Mouse (Mus musculus): ENCODE measurements at regions not wholly inside any gene's neighbourhood (a gene's known extent, or its start where the extent isn't known, plus 50 kb on each side); places are given as distances from the start of the nearest gene placed in this dataset.
A peak's percentile ranks its signal among the peaks of the same experiment; 100 is the strongest.

- Histone ChIP-seq H3K36me3 (replicated peaks; ENCODE audit: insufficient read depth, low read length) (no peaks in the 10 kb centered on the region), H3K9me3 (ENCODE audit: low read length) (no peaks in the 10 kb centered on the region), H3K9ac (replicated peaks) (no peak overlapping the region), H3K27ac (ENCODE audit: low read depth) (no peak overlapping the region), H3K4me1 (ENCODE audit: insufficient read depth) (no peaks in the 10 kb centered on the region), H3K4me2 (ENCODE audit: low read depth, low read length) (no peak overlapping the region), H3K4me3 (ENCODE audit: low read depth, low read length) (no peak overlapping the region), H3K27me3 (ENCODE audit: insufficient read depth, low read length) (no peaks in the 10 kb centered on the region)
- ATAC-seq (no peak), DNase-seq (no peak)
- TF ChIP-seq CTCF (IDR thresholded peaks at IDR 0.05; ENCODE audit: low read depth), result no peak
- TF ChIP-seq EP300 (IDR thresholded peaks at IDR 0.05; ENCODE audit: low read depth), result no peak
- 36% methylated on average over 1 of the region's 1 CpGs for WGBS (ENCODE audit: insufficient replicate concordance)
Observed at GRCm38 (mm10) chr3:99030636-99031035, 110.2 kb upstream of the Wars2 start.

GRCm38 (mm10) chr3:99046190-99046589, 94.7 kb upstream of the Wars2 start:
- WGBS (ENCODE audit: insufficient replicate concordance), result 62% methylated on average over 6 of the region's 6 CpGs
- DNase-seq (peak; percentile 47), ATAC-seq (peak; percentile 63)
- Histone ChIP-seq H3K36me3 (replicated peaks; ENCODE audit: insufficient read depth, low read length) (no peaks in the 10 kb centered on the region), H3K27ac (ENCODE audit: low read depth) (no peak overlapping the region), H3K4me2 (ENCODE audit: low read depth, low read length) (no peak overlapping the region), H3K9me3 (ENCODE audit: low read length) (no peaks in the 10 kb centered on the region), H3K4me3 (ENCODE audit: low read depth, low read length) (no peak overlapping the region), H3K9ac (replicated peaks) (no peak overlapping the region), H3K27me3 (ENCODE audit: insufficient read depth, low read length) (no peaks in the 10 kb centered on the region), H3K4me1 (ENCODE audit: insufficient read depth) (no peaks in the 10 kb centered on the region)
- TF ChIP-seq CTCF (IDR thresholded peaks at IDR 0.05; ENCODE audit: low read depth) (no peak), EP300 (IDR thresholded peaks at IDR 0.05; ENCODE audit: low read depth) (no peak)

- Histone ChIP-seq H3K9me3 (ENCODE audit: low read length) (no peaks in the 10 kb centered on the region), H3K4me3 (ENCODE audit: low read depth, low read length) (no peak overlapping the region), H3K9ac (replicated peaks) (no peak overlapping the region), H3K4me1 (ENCODE audit: insufficient read depth) (no peaks in the 10 kb centered on the region), H3K27ac (ENCODE audit: low read depth) (no peak overlapping the region), H3K4me2 (ENCODE audit: low read depth, low read length) (no peak overlapping the region), H3K27me3 (ENCODE audit: insufficient read depth, low read length) (no peaks in the 10 kb centered on the region), H3K36me3 (replicated peaks; ENCODE audit: insufficient read depth, low read length) (no peaks in the 10 kb centered on the region)
- no peak for ATAC-seq
- DNase-seq, result no peak
- WGBS (ENCODE audit: insufficient replicate concordance), result 63% methylated on average over 5 of the region's 5 CpGs
- TF ChIP-seq EP300 (IDR thresholded peaks at IDR 0.05; ENCODE audit: low read depth), result no peak
- no peak for TF ChIP-seq CTCF (IDR thresholded peaks at IDR 0.05; ENCODE audit: low read depth)
Observed at GRCm38 (mm10) chr3:99047156-99047555, 93.7 kb upstream of the Wars2 start.

- TF ChIP-seq EP300 (IDR thresholded peaks at IDR 0.05; ENCODE audit: low read depth) (no peak), CTCF (IDR thresholded peaks at IDR 0.05; ENCODE audit: low read depth) (peak; percentile 27)
- Histone ChIP-seq H3K4me3 (ENCODE audit: low read depth, low read length) (no peak overlapping the region), H3K9me3 (ENCODE audit: low read length) (no peaks in the 10 kb centered on the region), H3K27ac (ENCODE audit: low read depth) (no peak overlapping the region), H3K4me2 (ENCODE audit: low read depth, low read length) (no peak overlapping the region), H3K36me3 (replicated peaks; ENCODE audit: insufficient read depth, low read length) (no peaks in the 10 kb centered on the region), H3K9ac (replicated peaks) (no peak overlapping the region), H3K27me3 (ENCODE audit: insufficient read depth, low read length) (no peaks in the 10 kb centered on the region), H3K4me1 (ENCODE audit: insufficient read depth) (no peaks in the 10 kb centered on the region)
- ATAC-seq, result no peak
- DNase-seq, result no peak
- WGBS (ENCODE audit: insufficient replicate concordance), result 52% methylated on average over 2 of the region's 2 CpGs
Observed at GRCm38 (mm10) chr3:99049305-99049704, 91.6 kb upstream of the Wars2 start.

GRCm38 (mm10) chr3:99052176-99052575, 88.7 kb upstream of the Wars2 start:
- DNase-seq (no peak), ATAC-seq (no peak)
- no peak overlapping the region for H3K9ac ChIP-seq (replicated peaks)
- H3K4me2 ChIP-seq (ENCODE audit: low read depth, low read length), result no peak overlapping the region
- no peak overlapping the region for H3K4me3 ChIP-seq (ENCODE audit: low read depth, low read length)
- H3K4me1 ChIP-seq (ENCODE audit: insufficient read depth), result no peaks in the 10 kb centered on the region
- H3K27me3 ChIP-seq (ENCODE audit: insufficient read depth, low read length), result no peaks in the 10 kb centered on the region
- no peaks in the 10 kb centered on the region for H3K9me3 ChIP-seq (ENCODE audit: low read length)
- WGBS (ENCODE audit: insufficient replicate concordance), result 74% methylated on average over 4 of the region's 4 CpGs
- H3K27ac ChIP-seq (ENCODE audit: low read depth), result no peak overlapping the region
- no peaks in the 10 kb centered on the region for H3K36me3 ChIP-seq (replicated peaks; ENCODE audit: insufficient read depth, low read length)
- TF ChIP-seq CTCF (IDR thresholded peaks at IDR 0.05; ENCODE audit: low read depth) (no peak), EP300 (IDR thresholded peaks at IDR 0.05; ENCODE audit: low read depth) (no peak)

- DNase-seq (no peak), ATAC-seq (no peak)
- no peaks in the 10 kb centered on the region for H3K36me3 ChIP-seq (replicated peaks; ENCODE audit: insufficient read depth, low read length)
- H3K4me3 ChIP-seq (ENCODE audit: low read depth, low read length), result no peak overlapping the region
- H3K27me3 ChIP-seq (ENCODE audit: insufficient read depth, low read length), result no peaks in the 10 kb centered on the region
- H3K27ac ChIP-seq (ENCODE audit: low read depth), result no peak overlapping the region
- TF ChIP-seq CTCF (IDR thresholded peaks at IDR 0.05; ENCODE audit: low read depth) (no peak), EP300 (IDR thresholded peaks at IDR 0.05; ENCODE audit: low read depth) (no peak)
- no peaks in the 10 kb centered on the region for H3K4me1 ChIP-seq (ENCODE audit: insufficient read depth)
- H3K4me2 ChIP-seq (ENCODE audit: low read depth, low read length), result no peak overlapping the region
- 73% methylated on average over 3 of the region's 3 CpGs for WGBS (ENCODE audit: insufficient replicate concordance)
- no peaks in the 10 kb centered on the region for H3K9me3 ChIP-seq (ENCODE audit: low read length)
- H3K9ac ChIP-seq (replicated peaks), result no peak overlapping the region
Observed at GRCm38 (mm10) chr3:99067168-99067567, 73.7 kb upstream of the Wars2 start.
